Mouse (Mus musculus) thymus, postnatal 14 days (tissue): ENCODE data around the gene Stra6.

Experiments
- DNase-seq: peaks from one replicate; pipeline ENCODE4 v3.0.0; 2021

The Stra6 gene

GRCm38 (mm10) chr9:58063531-58063930 lies at the start of gene Stra6:
Gene Stra6, plus strand, starts transcription at chr9:58063788.
- no peak for DNase-seq

- DNase-seq, result no peak
Measured at GRCm38 (mm10) chr9:58014393-58015160, 49.0 kb upstream of the Stra6 start.

GRCm38 (mm10) chr9:58015856-58016255 lies 47.7 kb upstream of the Stra6 start:
- no peak for DNase-seq

- no peak for DNase-seq
Measured at GRCm38 (mm10) chr9:58016962-58017361, 46.6 kb upstream of the Stra6 start.

GRCm38 (mm10) chr9:58018385-58018784 lies 45.2 kb upstream of the Stra6 start:
- DNase-seq, result no peak

- no peak for DNase-seq
Measured at GRCm38 (mm10) chr9:58025995-58026394, 37.6 kb upstream of the Stra6 start.

- DNase-seq, result no peak
Measured at GRCm38 (mm10) chr9:58027426-58028180, 36.0 kb upstream of the Stra6 start.

GRCm38 (mm10) chr9:58028841-58029240 lies 34.7 kb upstream of the Stra6 start:
- DNase-seq, result no peak

- DNase-seq, result no peak
Measured at GRCm38 (mm10) chr9:58029635-58030034, 34.0 kb upstream of the Stra6 start.

- no peak for DNase-seq
Measured at GRCm38 (mm10) chr9:58031895-58032294, 31.7 kb upstream of the Stra6 start.

GRCm38 (mm10) chr9:58035519-58035918 lies 28.1 kb upstream of the Stra6 start:
- no peak for DNase-seq

- no peak for DNase-seq
Measured at GRCm38 (mm10) chr9:58035951-58036698, 27.5 kb upstream of the Stra6 start.

- no peak for DNase-seq
Measured at GRCm38 (mm10) chr9:58036961-58037360, 26.6 kb upstream of the Stra6 start.

GRCm38 (mm10) chr9:58038500-58039168 lies 25.0 kb upstream of the Stra6 start:
- DNase-seq, result peak; percentile 71

- no peak for DNase-seq
Measured at GRCm38 (mm10) chr9:58040977-58041376, 22.6 kb upstream of the Stra6 start.

- no peak for DNase-seq
Measured at GRCm38 (mm10) chr9:58042391-58042790, 21.2 kb upstream of the Stra6 start.

GRCm38 (mm10) chr9:58043496-58044017 lies 20.0 kb upstream of the Stra6 start:
- no peak for DNase-seq

GRCm38 (mm10) chr9:58044828-58045227 lies 18.8 kb upstream of the Stra6 start:
- DNase-seq, result no peak

GRCm38 (mm10) chr9:58045646-58046045 lies 17.9 kb upstream of the Stra6 start:
- no peak for DNase-seq

GRCm38 (mm10) chr9:58047061-58047460 lies 16.5 kb upstream of the Stra6 start:
- no peak for DNase-seq

GRCm38 (mm10) chr9:58048621-58049020 lies 15.0 kb upstream of the Stra6 start:
- no peak for DNase-seq

GRCm38 (mm10) chr9:58049186-58049585 lies 14.4 kb upstream of the Stra6 start:
- DNase-seq, result no peak

- no peak for DNase-seq
Measured at GRCm38 (mm10) chr9:58049861-58050260, 13.7 kb upstream of the Stra6 start.
